Mouse (Mus musculus) frontal cortex, postnatal 25 days (tissue): ENCODE results near the gene Gm47283.
A peak's percentile ranks its signal among the peaks of the same experiment; 100 is the strongest.
"Not testable (repeated sequence)": the region's sequence is repeated elsewhere in the genome, so short reads cannot be mapped to it uniquely, and the experiment has no call there.

Experiments used
- DNase-seq, 2 experiments: peaks; one replicate each; pipeline ENCODE4 v3.0.0; 2022; ENCODE audit warnings: low spot score in 2 of 2

The Gm47283 gene

GRCm38 (mm10) chrY:90784438-90784837 is at the start of gene Gm47283:
TSS of gene Gm47283 (plus strand) at chrY:90784738.
- not testable (repeated sequence) for DNase-seq

- DNase-seq, result not testable (repeated sequence)
Observed at GRCm38 (mm10) chrY:90735181-90735895, 49.2 kb upstream of the Gm47283 start.

DNA sequence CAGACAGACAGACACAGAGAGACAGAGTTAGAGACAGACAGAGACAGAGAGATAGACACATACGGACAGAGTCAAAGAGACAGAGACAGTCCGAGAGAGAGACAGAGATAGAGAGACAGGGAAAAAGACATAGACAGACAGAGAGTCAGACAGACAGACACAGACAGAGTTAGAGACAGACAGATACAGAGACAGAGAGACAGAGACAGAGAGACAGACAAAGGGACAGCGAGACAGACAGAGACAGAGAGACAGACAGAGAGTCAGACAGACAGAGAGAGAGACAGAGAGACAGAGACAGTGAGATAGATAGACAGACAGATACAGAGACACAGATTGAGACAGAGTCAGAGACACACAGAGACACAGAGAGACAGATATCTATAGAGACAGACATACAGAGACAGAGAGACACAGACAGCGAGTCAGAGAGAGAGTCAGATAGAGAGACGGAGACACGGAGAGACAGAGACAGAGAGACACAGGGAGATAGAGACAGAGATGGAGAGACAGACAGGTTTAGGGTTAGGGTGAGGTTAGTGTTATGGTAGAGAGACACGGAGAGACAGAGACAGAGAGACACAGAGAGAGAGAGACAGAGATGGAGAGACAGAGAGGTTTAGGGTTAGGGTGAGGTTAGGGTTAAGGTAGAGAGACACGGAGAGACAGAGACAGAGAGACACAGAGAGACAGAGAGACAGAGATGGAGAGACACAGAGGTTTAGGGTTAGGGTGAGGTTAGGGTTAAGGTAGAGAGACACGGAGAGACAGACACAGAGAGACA is 48.1 kb upstream of the Gm47283 start:
- DNase-seq, result not testable (repeated sequence)

DNA sequence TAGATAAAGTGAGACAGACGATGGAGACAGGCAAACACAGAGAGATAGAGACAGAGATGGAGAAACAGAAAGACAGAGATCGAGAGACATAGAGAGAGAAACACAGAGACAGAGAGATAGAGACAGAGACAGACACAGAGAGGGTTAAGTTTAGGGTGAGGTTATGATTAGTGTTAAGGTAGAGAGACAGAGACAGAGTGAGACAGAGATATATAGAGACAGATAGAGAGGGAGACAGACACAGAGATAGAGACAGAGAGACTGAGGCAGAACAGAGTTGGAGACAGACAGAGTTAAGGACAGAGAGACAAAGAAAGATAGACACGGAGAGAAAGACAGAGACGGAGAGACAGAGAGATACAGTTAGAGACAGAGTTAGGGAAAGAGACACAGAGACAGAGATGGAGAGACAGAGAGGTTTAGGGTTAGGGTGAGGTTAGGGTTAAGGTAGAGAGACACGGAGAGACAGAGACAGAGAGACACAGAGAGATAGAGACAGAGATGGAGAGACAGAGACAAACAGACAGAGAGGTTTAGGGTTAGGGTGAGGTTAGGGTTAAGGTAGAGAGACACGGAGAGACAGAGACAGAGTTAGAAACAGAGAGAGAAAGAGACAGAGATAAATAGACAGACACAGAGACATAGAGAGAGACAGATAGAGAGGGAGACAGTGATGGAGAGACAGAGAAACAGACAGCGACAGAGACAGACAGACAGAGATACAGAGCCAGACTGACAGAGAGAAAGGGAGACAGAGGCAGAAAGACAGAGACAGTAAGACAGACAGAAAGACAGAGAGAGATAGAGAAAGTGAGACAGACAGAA is 46.7 kb upstream of the Gm47283 start:
- no peak for DNase-seq

DNA sequence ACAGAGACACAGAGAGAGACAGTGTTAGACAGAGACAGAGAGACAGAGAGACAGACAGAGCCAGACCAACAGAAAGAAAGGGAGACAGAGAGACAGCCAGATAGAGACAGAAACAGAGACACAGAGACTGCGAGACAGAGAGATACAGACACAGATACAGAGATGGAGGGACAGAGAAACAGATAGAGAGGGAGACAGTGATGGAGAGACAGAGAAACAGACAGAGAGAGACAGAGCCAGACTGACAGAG is 46.2 kb upstream of the Gm47283 start:
- no peak for DNase-seq

DNA sequence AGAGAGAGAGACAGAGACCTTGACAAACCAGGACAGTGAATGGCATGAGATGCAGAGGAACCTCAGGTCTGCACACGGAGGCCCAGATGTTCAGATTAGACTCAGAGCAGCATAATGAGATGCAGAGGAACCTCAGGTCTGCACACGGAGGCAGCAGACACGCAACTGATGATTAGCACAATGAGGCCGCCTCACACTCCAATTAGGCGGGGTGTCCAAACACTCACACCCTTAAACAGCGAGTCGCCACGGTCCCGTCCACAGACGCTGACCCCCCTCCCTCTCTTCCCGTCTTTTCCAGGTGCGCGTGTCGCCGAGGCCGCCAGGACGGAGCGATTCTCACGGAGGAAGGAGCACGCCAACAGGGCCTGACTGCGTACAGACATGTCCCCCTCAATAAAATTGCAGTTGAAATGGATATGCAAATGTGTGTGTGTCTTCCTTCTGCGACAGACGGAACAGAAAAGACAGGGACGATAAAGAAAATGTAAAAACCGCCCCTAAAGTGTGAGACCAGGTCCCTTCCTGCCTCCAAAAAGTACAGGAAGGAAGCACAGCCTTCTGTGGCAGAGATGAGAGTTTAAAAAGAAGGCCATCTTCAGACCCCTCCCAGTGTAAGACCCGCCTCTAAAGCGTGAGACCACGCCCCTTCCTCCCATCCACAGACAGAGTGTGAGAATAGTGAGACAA is 45.6 kb upstream of the Gm47283 start:
- peak; percentile 23 to 35 for DNase-seq

GRCm38 (mm10) chrY:90739531-90740012 is 45.0 kb upstream of the Gm47283 start:
- DNase-seq, result peak; percentile 4 to 21

- DNase-seq, result peak; percentile 5 to 15
Observed at GRCm38 (mm10) chrY:90740013-90740561, 44.5 kb upstream of the Gm47283 start.

DNA sequence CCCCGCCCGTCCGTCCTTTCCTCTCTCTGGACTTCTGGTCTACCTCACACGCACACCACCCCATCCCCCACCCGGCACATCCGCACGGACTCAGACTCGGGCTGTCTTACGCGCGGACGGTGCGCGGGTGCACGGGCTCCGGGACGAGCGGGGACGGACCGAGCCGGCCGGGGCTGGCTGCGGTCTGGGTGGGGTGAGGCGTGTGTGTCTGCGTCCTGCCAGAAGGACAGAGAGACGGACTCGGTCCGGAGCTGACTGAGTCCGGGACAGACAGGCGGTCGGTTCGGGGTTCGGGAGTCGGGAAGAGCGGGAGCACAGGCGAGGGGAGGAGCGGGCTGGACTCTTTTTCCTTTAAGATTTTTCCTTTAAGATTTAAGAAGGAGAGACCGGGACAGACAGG is 43.5 kb upstream of the Gm47283 start:
- DNase-seq, result peak in 1 of 2 experiments; percentile 1

DNA sequence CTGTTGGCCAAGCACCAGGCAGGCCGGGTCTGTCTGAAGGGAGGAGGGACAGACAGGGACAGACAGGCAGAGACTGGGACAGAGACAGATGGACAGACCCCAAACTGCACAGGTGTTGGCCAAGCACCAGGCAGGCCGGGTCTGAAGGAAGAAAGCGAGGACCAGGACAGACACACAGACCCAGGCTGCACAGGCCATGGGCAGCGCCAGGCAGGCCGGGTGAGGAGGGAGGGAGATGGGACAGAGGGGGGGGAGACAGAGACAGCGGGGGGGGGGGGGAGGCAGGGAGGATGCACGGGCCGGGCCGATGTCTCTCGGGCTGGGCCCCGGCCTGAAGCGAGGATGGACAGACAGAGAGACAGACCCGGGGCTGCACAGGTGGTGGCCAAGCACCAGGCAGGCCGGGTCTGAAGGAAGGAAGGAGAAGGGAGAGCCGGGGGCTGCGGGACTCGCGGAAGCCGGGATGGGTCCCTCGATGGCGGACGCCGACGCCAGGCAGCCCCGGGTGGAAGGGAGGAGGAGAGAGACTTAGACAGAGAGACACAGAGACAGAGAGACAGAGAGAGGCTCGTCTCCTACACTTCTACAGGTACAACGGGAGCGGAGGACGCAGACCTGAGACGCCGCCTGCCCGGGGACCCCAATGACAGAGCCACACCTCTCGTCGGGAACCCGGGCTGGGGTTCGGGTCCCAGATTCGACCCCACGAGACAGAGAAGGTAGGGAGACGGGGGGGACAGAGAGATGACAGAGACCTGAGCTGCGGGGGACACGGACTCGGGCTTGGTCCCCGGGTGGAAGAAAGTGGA is 42.9 kb upstream of the Gm47283 start:
- DNase-seq, result peak in 1 of 2 experiments; percentile 2

DNA sequence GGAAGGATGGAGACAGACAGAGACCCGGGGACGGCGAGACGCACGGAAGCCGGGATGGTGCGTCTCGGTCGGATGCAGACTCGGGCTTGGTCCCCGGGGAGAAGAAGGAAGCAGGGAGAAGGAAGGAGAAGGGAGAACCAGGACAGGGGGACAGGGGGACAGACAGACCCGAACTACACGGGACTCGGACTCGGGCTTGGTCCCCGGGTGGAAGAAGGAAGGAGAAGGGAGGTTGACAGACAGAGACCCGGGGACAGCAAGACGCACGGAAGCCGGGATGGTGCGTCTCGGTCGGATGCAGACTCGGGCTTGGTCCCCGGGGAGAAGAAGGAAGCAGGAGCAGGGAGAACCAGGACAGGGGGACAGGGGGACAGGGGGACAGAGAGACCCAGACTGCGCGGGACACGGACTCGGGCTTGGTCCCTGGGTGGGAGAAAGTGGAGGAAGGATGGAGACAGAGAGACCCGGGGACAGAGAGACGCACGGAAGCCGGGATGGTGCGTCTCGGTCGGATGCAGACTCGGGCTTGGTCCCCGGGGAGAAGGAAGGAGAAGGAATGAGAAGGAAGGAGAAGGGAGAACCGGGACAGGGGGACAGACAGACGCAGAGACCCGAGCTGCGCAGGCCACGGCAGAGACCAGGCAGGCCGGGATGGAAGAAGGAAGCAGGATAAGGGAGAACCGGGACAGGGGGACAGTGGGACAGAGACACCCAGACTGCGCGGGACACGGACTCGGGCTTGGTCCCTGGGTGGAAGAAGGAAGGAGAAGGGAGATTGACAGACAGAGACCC is 42.1 kb upstream of the Gm47283 start:
- DNase-seq, result not testable (repeated sequence)

DNA sequence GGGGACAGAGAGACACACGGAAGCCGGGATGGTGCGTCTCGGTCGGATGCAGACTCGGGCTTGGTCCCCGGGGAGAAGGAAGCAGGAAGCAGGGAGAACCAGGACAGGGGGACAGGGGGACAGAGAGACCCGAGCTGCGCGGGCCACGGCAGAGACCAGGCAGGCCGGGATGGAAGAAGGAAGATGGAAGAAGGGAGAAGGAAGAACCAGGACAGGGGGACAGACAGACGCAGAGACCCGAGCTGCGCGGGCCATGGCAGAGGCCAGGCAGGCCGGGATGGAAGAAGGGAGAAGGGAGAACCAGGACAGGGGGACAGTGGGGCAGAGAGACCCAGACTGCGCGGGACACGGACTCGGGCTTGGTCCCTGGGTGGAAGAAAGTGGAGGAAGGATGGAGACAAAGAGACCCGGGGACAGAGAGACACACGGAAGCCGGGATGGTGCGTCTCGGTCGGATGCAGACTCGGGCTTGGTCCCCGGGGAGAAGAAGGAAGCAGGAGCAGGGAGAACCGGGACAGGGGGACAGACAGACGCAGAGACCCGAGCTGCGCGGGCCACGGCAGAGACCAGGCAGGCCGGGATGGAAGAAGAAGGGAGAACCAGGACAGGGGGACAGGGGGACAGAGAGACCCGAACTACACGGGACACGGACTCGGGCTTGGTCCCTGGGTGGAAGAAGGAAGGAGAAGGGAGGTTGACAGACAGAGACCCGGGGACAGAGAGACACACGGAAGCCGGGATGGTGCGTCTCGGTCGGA is 41.3 kb upstream of the Gm47283 start:
- peak in 1 of 2 experiments; percentile 2 for DNase-seq

DNA sequence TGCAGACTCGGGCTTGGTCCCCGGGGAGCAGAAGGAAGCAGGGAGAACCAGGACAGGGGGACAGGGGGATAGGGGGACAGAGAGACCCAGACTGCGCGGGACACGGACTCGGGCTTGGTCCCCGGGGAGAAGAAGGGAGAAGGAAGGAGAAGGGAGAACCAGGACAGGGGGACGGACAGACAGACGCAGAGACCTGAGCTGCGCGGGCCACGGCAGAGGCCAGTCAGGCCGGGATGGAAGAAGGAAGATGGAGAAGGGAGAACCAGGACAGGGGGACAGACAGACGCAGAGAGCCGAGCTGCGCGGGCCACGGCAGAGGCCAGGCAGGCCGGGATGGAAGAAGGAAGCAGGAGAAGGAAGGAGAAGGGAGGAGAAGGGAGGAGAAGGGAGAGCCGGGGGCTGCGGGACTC is 40.7 kb upstream of the Gm47283 start:
- no peak for DNase-seq

DNA sequence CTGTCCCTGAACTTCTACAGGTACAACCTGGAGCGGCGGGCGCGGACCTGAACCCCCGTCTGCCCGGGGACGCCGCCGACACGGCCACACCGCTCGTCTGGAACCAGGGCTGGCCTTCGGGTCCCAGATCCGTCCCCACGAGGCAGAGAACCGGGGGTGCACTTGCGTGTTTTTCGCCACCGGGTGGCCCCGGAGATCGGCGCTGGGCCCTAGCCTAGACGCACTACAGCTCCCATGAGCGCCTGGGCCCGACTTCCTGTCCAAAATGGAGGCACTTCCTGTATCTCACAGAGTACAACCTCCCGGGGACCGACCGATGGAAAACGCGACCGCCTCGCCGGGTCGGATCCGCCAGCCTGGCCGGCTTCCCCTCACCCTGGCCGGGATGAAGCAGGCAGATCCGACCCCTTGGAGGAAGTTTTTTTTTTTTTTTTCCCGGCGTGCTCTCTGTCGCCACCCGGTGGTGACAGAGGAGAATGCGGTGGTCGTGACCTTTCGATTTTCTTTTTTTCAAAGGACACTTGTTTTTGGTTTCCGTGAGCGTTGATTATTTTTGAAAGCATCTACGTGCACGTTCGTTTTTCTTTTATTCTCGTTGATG is 40.1 kb upstream of the Gm47283 start:
- peak; percentile 62 for DNase-seq

DNA sequence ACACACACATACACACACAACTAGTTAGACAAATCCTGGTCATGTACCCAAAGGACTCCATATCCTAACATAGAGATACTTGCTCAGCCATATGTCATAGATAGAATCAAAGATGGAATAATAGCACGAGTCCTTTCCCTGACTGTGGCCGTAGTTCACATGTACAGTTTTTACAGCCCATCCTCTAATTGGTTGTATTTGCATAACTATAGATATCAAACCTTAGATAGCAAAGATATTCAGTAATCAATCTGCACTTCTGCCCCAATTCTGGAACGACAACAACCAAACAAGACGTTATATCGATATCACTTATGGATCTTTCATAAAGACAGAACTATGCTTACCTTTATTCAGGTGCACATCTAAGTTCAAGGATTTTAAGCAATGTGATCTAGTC is 39.3 kb upstream of the Gm47283 start:
- DNase-seq, result not testable (repeated sequence)

GRCm38 (mm10) chrY:90754721-90755120 is 29.8 kb upstream of the Gm47283 start, which contains the start of gene Gm21860:
TSS of gene Gm21860 (minus strand) at chrY:90754821.
- DNase-seq, result not testable (repeated sequence)

DNA sequence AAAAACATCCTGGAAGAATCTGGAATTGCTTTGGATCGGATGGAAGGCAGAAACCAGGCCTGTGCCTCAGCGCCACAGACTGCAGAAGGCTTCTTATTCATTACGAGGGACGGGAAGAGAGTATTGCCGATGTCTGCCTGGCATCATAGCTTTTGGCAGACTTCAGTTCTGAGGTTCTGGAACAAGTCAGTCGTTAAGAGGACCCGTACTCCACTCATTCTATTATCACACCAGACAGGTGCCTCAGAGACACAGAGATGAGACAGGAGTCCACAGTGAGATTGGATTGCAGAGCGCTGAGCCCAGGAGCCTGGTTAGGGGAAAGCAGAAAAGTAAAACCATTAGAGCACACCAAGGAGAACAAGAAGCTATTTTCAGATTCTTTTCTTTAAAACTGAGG is 54.5 kb downstream of the Gm47283 start, which contains the start of gene Gm21748:
Gene Gm21748, minus strand, starts transcription at position 101 of the 400 bp plus-strand sequence.
- not testable (repeated sequence) for DNase-seq
